Mouse (Mus musculus) common myeloid progenitor, adult 5-6 weeks (primary cell): ENCODE measurements at regions not wholly inside any gene's neighbourhood (a gene's known extent, or its start where the extent isn't known, plus 50 kb on each side); places are given as distances from the start of the nearest gene placed in this dataset.

Experiments used
- ATAC-seq: replicated peaks from 2 replicates; pipeline ENCODE4 v1.8.0; 2016; ENCODE audit warnings: low read depth, mild to moderate bottlenecking, moderate TSS enrichment, inconsistent platforms; ENCODE audit not compliant: poor library complexity, severe bottlenecking

GRCm38 (mm10) chr10:19149196-19149869 is 133.9 kb upstream of the Tnfaip3 start:
- ATAC-seq: no peak

DNA sequence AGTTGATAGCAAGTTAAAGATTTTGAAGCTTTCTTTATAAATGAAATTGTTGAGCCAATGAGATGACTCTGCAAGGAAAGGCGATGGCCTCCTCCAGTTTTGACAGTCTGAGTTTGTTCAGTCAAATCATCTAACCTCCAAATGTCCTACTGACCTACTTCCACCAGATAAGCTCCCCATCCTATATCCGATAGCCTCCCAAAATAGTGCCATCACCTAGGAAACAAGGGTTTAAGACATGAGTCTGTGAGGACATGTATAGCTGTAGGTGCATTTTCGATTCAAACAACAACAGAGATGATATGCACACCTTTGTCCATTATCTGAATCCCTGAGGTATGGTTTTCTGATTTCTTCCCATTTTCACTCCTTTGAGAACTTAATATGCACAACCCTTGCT is 126.0 kb upstream of the Tnfaip3 start:
- ATAC-seq: no peak

GRCm38 (mm10) chr10:19140628-19141027 is 125.2 kb upstream of the Tnfaip3 start:
- no peak for ATAC-seq

DNA sequence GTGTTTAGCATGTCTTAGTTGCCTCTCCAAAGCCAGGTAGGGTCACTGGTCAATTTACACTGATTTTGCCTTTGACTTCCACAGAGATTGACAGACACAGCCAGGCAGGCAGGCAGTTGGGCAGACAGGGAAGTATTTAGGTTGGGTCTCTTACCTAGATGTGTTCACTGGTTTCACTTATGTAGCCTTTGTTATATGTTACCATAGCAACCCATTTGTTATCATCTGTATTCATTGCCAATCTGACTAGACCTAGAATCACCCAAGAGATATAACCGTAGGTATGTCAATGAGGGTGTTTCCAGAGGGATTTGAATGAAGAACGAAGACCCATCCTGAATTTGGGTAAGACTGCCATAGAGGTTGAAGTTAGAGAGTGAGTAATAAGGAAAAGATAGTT is 123.8 kb upstream of the Tnfaip3 start:
- ATAC-seq: no peak

- no peak for ATAC-seq
These were observed 122.8 kb upstream of the Tnfaip3 start for GRCm38 (mm10) chr10:19138258-19138657.

DNA sequence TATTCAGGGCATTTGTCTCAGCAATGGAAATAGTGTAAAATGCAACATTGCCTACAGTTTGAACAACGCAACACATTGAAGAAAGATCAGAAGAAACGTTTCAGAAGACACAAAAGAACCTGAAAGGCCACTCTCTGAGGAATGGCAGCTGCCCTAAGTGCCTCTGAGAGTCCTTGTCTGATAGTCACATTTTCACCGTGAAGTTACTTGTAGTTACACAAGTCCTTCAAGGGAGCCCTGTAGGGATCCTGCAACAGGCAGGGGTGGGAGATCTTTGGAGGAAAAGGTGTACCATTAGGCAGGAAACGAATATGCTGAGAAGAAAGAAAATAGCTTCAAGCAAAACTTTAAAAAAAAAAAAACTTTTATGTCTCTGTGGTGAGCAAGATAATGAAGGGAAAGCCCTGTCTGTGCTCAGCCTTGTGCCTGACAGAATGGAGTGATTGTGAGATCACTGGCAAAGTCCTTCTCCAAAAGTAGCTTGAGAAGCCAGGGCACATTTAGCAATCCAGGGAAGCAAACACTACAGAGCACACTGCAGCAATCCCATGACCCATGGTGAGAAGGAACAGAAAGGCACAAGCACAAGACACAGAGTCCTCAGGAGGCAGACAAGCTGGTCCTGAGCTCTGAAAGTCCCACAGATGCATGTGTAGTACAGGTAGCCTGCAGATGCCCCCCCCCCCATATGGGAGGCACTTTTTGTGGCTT is 112.3 kb upstream of the Tnfaip3 start:
- no peak for ATAC-seq

GRCm38 (mm10) chr10:19126922-19127321 is 111.5 kb upstream of the Tnfaip3 start:
- no peak for ATAC-seq

GRCm38 (mm10) chr10:19126438-19126837 is 111.0 kb upstream of the Tnfaip3 start:
- ATAC-seq: no peak

- ATAC-seq: no peak
These were observed 108.2 kb upstream of the Tnfaip3 start for GRCm38 (mm10) chr10:19123691-19124090.

DNA sequence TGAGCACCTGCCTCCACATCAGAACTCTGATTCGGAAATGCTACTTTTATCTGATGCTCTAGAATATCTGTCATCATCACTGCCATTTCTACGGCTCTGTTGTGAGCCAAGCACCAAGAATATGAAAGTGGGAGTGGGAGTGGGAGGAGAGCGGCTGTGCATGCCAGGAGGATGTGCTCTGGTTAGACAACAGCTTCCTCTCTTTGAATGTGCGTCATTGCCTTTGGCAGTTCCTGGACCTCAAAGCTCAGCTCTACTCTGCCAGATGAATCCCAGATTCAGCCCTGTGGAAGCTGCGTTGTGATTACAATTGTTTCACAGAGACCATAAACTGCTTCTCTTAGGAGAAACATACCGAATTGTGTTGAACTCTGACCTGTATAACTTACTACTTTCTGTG is 106.8 kb upstream of the Tnfaip3 start:
- ATAC-seq: peak; percentile 76

DNA sequence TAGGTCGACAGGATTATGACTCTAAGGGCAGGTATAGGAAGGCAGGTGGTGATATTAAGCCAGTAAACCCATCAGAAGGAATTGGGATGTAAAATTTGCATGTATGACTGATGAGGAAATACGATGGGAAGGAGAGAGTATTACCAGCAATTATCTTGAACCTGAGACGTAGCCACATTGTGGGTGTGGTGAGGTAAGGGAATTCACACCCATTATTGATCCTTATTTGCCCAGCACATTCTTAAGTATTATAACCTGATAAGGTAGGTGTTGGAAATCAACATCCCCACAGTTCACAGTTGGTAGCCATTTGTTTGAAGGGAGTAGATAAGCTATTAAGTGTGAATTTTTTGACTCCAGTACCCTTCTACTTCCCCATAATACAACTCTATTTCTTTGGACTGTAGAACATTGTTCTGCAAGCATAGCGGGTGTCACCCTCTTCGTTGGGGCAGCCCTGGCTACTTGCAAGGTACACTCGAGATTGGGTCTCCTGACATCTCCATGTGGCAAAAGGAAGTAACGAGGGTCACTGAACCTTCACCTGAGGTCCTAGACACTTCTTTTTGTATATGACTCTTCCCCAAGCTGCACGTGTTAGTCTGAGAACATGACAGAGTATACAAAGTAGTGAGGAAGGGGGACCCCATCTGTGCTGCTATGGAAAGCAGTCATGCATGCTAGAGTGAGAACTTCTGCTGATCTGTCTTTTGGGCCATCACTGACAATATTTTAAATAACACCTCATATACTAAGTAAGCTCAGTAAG is 104.0 kb upstream of the Tnfaip3 start:
- no peak for ATAC-seq

GRCm38 (mm10) chr10:19118569-19119280 is 103.3 kb upstream of the Tnfaip3 start:
- peak; percentile 64 for ATAC-seq

DNA sequence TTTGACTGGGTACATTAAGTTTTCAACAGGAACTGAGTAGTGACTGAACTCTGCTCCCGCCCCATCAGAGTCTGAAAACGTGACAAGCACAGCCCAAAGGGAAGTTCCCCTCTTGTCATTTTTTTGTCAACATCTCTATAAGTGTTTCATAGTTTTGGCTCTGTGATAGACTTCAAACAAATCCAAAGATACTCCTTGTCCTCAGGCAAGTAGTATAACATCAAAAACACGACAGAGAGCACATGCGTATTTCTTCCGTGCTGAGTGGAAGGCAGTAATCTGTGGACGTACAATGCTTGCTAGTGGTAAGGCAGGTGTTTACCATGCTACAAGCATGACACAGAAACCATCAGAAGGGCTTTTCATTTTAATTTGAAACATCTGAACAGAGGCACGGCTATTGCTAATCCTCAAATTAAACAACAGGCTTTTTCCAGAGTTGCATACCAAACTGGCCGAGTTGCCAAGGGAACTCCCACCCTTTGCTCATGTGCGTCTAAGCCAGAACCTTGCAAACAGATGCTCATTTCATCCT is 101.7 kb upstream of the Tnfaip3 start:
- ATAC-seq: 0 out of 2 replicates have a peak, but pooled peaks have one; percentile 41

- ATAC-seq: no peak
These were observed 97.0 kb upstream of the Tnfaip3 start for GRCm38 (mm10) chr10:19112459-19112858.

- peak; percentile 24; the same call in 1 of the 2 replicates for ATAC-seq
These were observed 89.8 kb upstream of the Tnfaip3 start for GRCm38 (mm10) chr10:19105231-19105681.

- peak; percentile 75 for ATAC-seq
These were observed 89.3 kb upstream of the Tnfaip3 start for GRCm38 (mm10) chr10:19104671-19105203.

GRCm38 (mm10) chr10:19099369-19100285 is 84.2 kb upstream of the Tnfaip3 start:
- no peak for ATAC-seq

DNA sequence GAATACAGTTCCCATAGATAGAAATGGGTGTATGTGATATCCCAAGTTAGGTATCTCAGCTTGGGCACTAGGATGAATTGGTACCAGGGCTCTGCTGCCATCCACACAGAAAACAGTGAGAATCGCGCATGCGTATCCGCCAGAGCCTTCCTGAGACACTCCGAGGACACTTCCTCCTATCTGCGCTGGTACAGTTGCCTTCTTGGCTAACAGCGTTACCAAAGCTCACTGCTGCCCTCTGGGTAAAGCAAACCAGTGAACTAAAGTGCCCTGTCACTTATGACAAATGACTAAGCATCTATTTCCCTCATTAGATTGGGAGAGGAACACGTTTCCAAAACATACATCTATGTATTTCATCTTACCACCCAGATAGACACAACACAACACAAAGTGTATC is 78.8 kb upstream of the Tnfaip3 start:
- ATAC-seq: peak; percentile 99

GRCm38 (mm10) chr10:19093689-19094088 is 78.2 kb upstream of the Tnfaip3 start:
- ATAC-seq: no peak
